Mouse (Mus musculus): ENCODE measurements around the gene Mov10. TPM values are rescaled to one million over a fixed set of nuclear protein-coding genes. Genes with fewer than 3 reads are reported as not detected.
A peak's percentile ranks its signal among the peaks of the same experiment; 100 is the strongest.

The Mov10 gene
- polyA plus RNA-seq, 1 experiment from 2014 or later, result 54.0 TPM

- no peaks in the 10 kb centered on the region for H3K9me3 ChIP-seq
- H3K27me3 ChIP-seq (ENCODE audit: insufficient read depth, poor library complexity, severe bottlenecking), result no peaks in the 10 kb centered on the region
- DNase-seq (ENCODE audit: low spot score), result no peak
- peaks cover 54% of the 10 kb centered on the region for H3K4me1 ChIP-seq
- peaks cover 86% of the 10 kb centered on the region for H3K36me3 ChIP-seq
- no peak overlapping the region for H3K27ac ChIP-seq
- no peak overlapping the region for H3K4me3 ChIP-seq
- 74% methylated on average over 15 of the region's 15 CpGs for WGBS
These were observed 21.8 kb downstream of the Mov10 start for GRCm38 (mm10) chr3:104796430-104797082.

- Histone ChIP-seq H3K4me1 (peaks cover 61% of the 10 kb centered on the region), H3K9me3 (no peaks in the 10 kb centered on the region), H3K4me3 (no peak overlapping the region), H3K27me3 (ENCODE audit: insufficient read depth, poor library complexity, severe bottlenecking) (no peaks in the 10 kb centered on the region), H3K27ac (peak overlapping the region; percentile 85), H3K36me3 (peaks cover 86% of the 10 kb centered on the region)
- 78% methylated on average over 15 of the region's 15 CpGs for WGBS
- no peak for DNase-seq (ENCODE audit: low spot score)
These were observed 22.6 kb downstream of the Mov10 start for GRCm38 (mm10) chr3:104795661-104796340.

- Histone ChIP-seq H3K4me3 (peak overlapping the region; percentile 33; the same call in 1 of the 2 replicates), H3K27me3 (ENCODE audit: insufficient read depth, poor library complexity, severe bottlenecking) (no peaks in the 10 kb centered on the region), H3K36me3 (peaks cover 78% of the 10 kb centered on the region), H3K4me1 (peaks cover 69% of the 10 kb centered on the region), H3K9me3 (no peaks in the 10 kb centered on the region), H3K27ac (peak overlapping the region; percentile 85)
- no peak for DNase-seq (ENCODE audit: low spot score)
- WGBS, result 62% methylated on average over 12 of the region's 12 CpGs
These were observed 23.4 kb downstream of the Mov10 start for GRCm38 (mm10) chr3:104794953-104795470.

GRCm38 (mm10) chr3:104793871-104794828, 24.2 kb downstream of the Mov10 start:
- Histone ChIP-seq H3K27ac (peak overlapping the region; percentile 85), H3K9me3 (no peaks in the 10 kb centered on the region), H3K4me3 (peak overlapping the region; percentile 33), H3K36me3 (peaks cover 69% of the 10 kb centered on the region), H3K27me3 (ENCODE audit: insufficient read depth, poor library complexity, severe bottlenecking) (no peaks in the 10 kb centered on the region), H3K4me1 (peaks cover 74% of the 10 kb centered on the region)
- peak; percentile 98 for DNase-seq (ENCODE audit: low spot score)
- 39% methylated on average over 20 of the region's 20 CpGs for WGBS

- 61% methylated on average over 15 of the region's 15 CpGs for WGBS
- peak overlapping the region; percentile 85; the same call in 1 of the 2 replicates for H3K27ac ChIP-seq
- H3K4me3 ChIP-seq, result no peak overlapping the region
- no peaks in the 10 kb centered on the region for H3K9me3 ChIP-seq
- H3K27me3 ChIP-seq (ENCODE audit: insufficient read depth, poor library complexity, severe bottlenecking), result no peaks in the 10 kb centered on the region
- H3K36me3 ChIP-seq, result peaks cover 61% of the 10 kb centered on the region
- peaks cover 82% of the 10 kb centered on the region for H3K4me1 ChIP-seq
- no peak for DNase-seq (ENCODE audit: low spot score)
These were observed 25.7 kb downstream of the Mov10 start for GRCm38 (mm10) chr3:104792360-104793270.

- Histone ChIP-seq H3K4me3 (peak overlapping the region; percentile 79; the same call in 1 of the 2 replicates), H3K27me3 (ENCODE audit: insufficient read depth, poor library complexity, severe bottlenecking) (no peaks in the 10 kb centered on the region), H3K9me3 (no peaks in the 10 kb centered on the region), H3K36me3 (peaks cover 51% of the 10 kb centered on the region), H3K4me1 (peaks cover 78% of the 10 kb centered on the region), H3K27ac (peak overlapping the region; percentile 90; the same call in 1 of the 2 replicates)
- 91% methylated on average over 8 of the region's 8 CpGs for WGBS
- DNase-seq (ENCODE audit: low spot score), result no peak
These were observed 26.7 kb downstream of the Mov10 start for GRCm38 (mm10) chr3:104791671-104792070.

GRCm38 (mm10) chr3:104791017-104791416, 27.3 kb downstream of the Mov10 start:
- peaks cover 73% of the 10 kb centered on the region for H3K4me1 ChIP-seq
- H3K4me3 ChIP-seq, result peak overlapping the region; percentile 79
- H3K27me3 ChIP-seq (ENCODE audit: insufficient read depth, poor library complexity, severe bottlenecking), result no peaks in the 10 kb centered on the region
- H3K9me3 ChIP-seq, result no peaks in the 10 kb centered on the region
- no peak for DNase-seq (ENCODE audit: low spot score)
- peaks cover 46% of the 10 kb centered on the region for H3K36me3 ChIP-seq
- H3K27ac ChIP-seq, result peak overlapping the region; percentile 90
- WGBS, result 15% methylated on average over 4 of the region's 4 CpGs

- peak overlapping the region; percentile 79 for H3K4me3 ChIP-seq
- H3K27me3 ChIP-seq (ENCODE audit: insufficient read depth, poor library complexity, severe bottlenecking), result no peaks in the 10 kb centered on the region
- H3K9me3 ChIP-seq, result no peaks in the 10 kb centered on the region
- peaks cover 68% of the 10 kb centered on the region for H3K4me1 ChIP-seq
- WGBS, result 15% methylated on average over 6 of the region's 6 CpGs
- H3K36me3 ChIP-seq, result peaks cover 46% of the 10 kb centered on the region
- DNase-seq (ENCODE audit: low spot score), result peak; percentile 88
- peak overlapping the region; percentile 90 for H3K27ac ChIP-seq
These were observed 27.9 kb downstream of the Mov10 start for GRCm38 (mm10) chr3:104790401-104790937.

- H3K9me3 ChIP-seq, result no peaks in the 10 kb centered on the region
- no peaks in the 10 kb centered on the region for H3K27me3 ChIP-seq (ENCODE audit: insufficient read depth, poor library complexity, severe bottlenecking)
- peaks cover 44% of the 10 kb centered on the region for H3K36me3 ChIP-seq
- H3K4me3 ChIP-seq, result peak overlapping the region; percentile 79
- H3K4me1 ChIP-seq, result peaks cover 62% of the 10 kb centered on the region
- DNase-seq (ENCODE audit: low spot score), result no peak
- WGBS, result 19% methylated on average over 13 of the region's 13 CpGs
- peak overlapping the region; percentile 90 for H3K27ac ChIP-seq
These were observed 28.5 kb downstream of the Mov10 start for GRCm38 (mm10) chr3:104789822-104790221.

- Histone ChIP-seq H3K27me3 (ENCODE audit: insufficient read depth, poor library complexity, severe bottlenecking) (0 out of 2 replicates have a peak, but pooled peaks cover under 1% of the 10 kb centered on the region), H3K27ac (peak overlapping the region; percentile 90), H3K36me3 (peaks cover 44% of the 10 kb centered on the region), H3K4me1 (peaks cover 62% of the 10 kb centered on the region), H3K4me3 (peak overlapping the region; percentile 79), H3K9me3 (no peaks in the 10 kb centered on the region)
- peak; percentile 84 for DNase-seq (ENCODE audit: low spot score)
- under 1% methylated on average over 10 of the region's 10 CpGs for WGBS
These were observed 29.1 kb downstream of the Mov10 start for GRCm38 (mm10) chr3:104789312-104789605.

- peak; percentile 94 for DNase-seq (ENCODE audit: low spot score)
- no peaks in the 10 kb centered on the region for H3K9me3 ChIP-seq
- H3K27ac ChIP-seq, result peak overlapping the region; percentile 90
- H3K4me3 ChIP-seq, result peak overlapping the region; percentile 79
- peaks cover 40% of the 10 kb centered on the region for H3K36me3 ChIP-seq
- H3K27me3 ChIP-seq (ENCODE audit: insufficient read depth, poor library complexity, severe bottlenecking), result 0 out of 2 replicates have a peak, but pooled peaks cover 6% of the 10 kb centered on the region
- WGBS, result under 1% methylated on average over 51 of the region's 52 CpGs
- H3K4me1 ChIP-seq, result peaks cover 61% of the 10 kb centered on the region
These were observed 29.6 kb downstream of the Mov10 start for GRCm38 (mm10) chr3:104788561-104789311.
